Mouse (Mus musculus) CD4-positive, CD25-positive, alpha-beta regulatory T cell (primary cell): ENCODE results near the gene Olfr729. TPM values are rescaled to one million over a fixed set of nuclear protein-coding genes. Genes with fewer than 3 reads are reported as not detected.

Experiments
- polyA plus RNA-seq: library from polyadenylated mRNA; unstranded; fragments of 100-300 nt; shearing (Covaris generic); gene quantifications from one replicate; pipeline ENCODE4 v1.2.1, GENCODE M21; 2017

The Olfr729 gene
- polyA plus RNA-seq, result 0.12 TPM

GRCm38 (mm10) chr14:50152810-50153209 lies at the start of gene Olfr729:
TSS of gene Olfr729 (minus strand) at chr14:50152910.

GRCm38 (mm10) chr14:50188098-50188497 lies 35.4 kb upstream of the Olfr729 start, which contains the start of gene Olfr730:
TSS of gene Olfr730 (minus strand) at chr14:50188198.

GRCm38 (mm10) chr14:50142580-50142979 lies 10.1 kb downstream of the Olfr729 start, which contains the start of gene Olfr728:
TSS of gene Olfr728 (minus strand) at chr14:50142680.

GRCm38 (mm10) chr14:50122886-50123285 lies 29.8 kb downstream of the Olfr729 start, which contains the start of gene Olfr727:
TSS of gene Olfr727 (plus strand) at chr14:50123186.

Other genes starting within 250 kb of the Olfr729 start
- not detected for gene Olfr723, start 221.1 kb downstream of the Olfr729 start, polyA plus RNA-seq
- gene Olfr724, start 189.6 kb downstream of the Olfr729 start, polyA plus RNA-seq, result not detected
- gene Olfr725, start 112.5 kb downstream of the Olfr729 start, polyA plus RNA-seq, result not detected
- not detected for gene Olfr726, start 62.0 kb downstream of the Olfr729 start, polyA plus RNA-seq
- gene Olfr727, start 29.7 kb downstream of the Olfr729 start, polyA plus RNA-seq, result not detected
- gene Olfr728, start 10.2 kb downstream of the Olfr729 start, polyA plus RNA-seq, result 0.04 TPM
- gene Olfr730, start 35.3 kb upstream of the Olfr729 start, polyA plus RNA-seq, result not detected
- 0.05 TPM for gene Olfr731, start 89.0 kb upstream of the Olfr729 start, polyA plus RNA-seq
- not detected for gene Olfr732, start 131.3 kb upstream of the Olfr729 start, polyA plus RNA-seq
- 0.06 TPM for gene Olfr733, start 148.6 kb upstream of the Olfr729 start, polyA plus RNA-seq
- gene Olfr734, start 173.9 kb upstream of the Olfr729 start, polyA plus RNA-seq, result not detected
- gene Olfr735, start 196.0 kb upstream of the Olfr729 start, polyA plus RNA-seq, result not detected
- gene Tlr11, start 205.0 kb upstream of the Olfr729 start, polyA plus RNA-seq, result not detected
- not detected for gene Olfr736, start 228.3 kb upstream of the Olfr729 start, polyA plus RNA-seq